Mouse (Mus musculus) lung, postnatal 14 days (tissue): ENCODE measurements around the gene Npm3.

Experiments
- DNase-seq: peaks from one replicate; pipeline ENCODE4 v3.0.0; 2021

Gene Npm3

DNA sequence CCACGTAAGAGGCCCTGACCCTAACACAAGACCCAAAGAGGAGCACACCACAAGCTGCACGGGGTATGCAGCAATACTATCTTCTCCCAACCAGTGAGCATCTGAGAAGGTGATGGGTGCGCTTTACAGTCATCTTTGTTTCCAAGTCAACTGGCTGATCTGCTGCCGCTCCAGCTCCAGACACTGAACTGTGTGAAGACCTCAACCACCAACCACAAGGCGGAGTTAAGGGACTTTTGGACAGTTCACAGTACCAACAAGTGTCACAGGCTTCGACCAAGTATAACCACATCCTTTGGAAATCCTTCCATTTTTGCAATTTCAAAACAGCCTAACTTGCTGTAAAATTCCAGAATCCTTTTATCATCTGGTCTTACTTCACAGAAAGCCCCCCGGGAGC, 2.5 kb upstream of the Npm3 start:
- no peak for DNase-seq

GRCm38 (mm10) chr19:45748691-45749242, 624 bp downstream of the Npm3 start:
- DNase-seq: no peak

DNA sequence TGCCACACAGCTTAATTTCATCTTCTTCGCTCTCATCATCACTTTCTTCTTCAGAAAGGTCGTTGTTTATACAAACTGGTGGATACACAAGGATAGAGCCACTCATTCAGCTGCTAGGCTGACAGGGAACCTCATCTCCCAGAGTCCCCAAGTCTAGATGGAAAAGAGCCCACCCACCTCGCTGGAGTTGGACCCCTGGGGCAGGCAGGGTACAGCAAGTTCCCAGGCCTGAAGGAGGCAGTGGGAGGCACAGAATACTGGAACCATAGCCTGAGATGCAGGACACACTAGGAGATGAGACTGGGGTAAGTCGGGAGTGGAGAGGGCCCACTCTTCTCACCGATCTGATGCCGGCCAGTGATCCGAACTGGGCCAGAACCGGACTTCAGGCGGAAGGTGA, 1.2 kb downstream of the Npm3 start:
- no peak for DNase-seq

GRCm38 (mm10) chr19:45747028-45747867, 2.1 kb downstream of the Npm3 start:
- peak; percentile 91 for DNase-seq

DNA sequence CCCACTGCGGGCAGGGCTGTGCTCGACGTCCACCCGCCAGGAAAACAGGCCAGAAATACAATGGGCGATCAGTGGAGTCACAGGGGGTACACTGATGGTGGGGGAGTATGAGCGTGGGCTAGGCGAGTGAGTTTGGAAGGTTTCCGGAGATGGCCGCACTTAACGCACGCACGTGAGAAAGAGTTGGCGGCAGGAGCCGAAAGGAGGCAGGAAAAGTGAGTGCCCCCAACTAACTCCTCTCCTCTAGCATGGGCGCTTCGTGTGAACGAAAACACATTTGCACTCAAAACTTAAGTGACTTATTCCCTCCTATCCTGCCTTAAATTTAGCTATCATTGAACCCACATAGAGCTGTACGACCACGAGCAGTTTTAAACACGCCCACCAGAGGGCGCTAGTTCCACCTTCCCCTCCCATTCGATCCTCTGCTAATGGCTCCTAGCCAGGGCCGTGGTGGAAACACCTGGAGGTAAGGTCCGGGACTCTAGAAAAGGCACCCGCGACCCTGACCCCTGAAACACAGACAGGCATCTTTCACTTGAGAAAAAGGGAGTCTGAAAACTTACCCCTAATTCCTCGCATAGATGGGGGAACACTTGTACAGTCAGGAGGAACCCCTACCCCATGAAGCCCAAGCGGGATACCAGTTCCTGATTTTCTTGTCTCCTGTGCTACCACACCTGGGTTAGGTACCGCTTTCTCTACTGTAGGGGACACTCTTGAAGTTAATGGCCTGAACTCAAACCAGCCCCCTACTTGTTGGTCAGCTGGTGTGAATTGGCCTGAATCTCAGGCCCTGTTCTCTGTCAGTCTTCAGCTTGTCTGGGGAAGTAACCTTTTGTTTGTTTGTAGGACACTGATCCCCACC, 3.0 kb downstream of the Npm3 start:
- DNase-seq: peak; percentile 80

DNA sequence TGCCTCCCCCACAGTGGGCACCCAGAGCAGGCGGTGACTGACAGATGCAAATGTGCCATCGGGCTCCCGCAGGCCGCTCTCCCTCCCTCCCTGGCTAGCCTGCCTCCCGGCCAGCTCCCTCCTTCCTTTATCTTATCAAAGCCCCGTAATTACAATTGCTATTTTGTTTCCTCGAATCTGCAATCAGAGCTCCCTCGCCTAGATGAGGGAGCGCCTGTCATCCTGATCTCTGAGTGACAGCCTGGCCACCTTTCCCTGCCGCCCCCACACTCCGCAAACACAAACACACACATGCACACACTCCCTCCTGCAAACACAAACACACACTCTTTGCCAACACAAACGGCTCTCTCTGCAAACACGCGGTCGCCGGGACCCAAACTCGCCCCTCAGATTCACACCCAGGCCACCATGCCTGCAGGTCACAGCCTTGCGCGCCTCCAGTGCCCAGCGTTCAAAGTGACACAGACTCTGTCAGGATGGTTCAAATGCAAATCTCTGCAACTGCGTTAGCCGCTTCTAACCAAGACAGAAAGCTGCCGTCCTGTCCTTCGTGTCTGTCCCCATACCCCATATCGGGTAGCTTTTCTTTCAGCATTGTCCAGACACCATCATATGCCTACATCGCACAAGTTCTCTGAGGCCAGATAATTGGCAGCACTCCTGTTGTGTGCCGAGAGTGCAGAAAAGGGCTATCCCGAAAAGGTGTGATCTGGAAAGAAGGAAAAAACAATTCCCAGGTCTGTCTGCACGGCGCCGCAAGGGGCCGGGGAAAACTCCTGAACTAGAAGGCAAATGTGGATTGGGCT, 3.8 kb downstream of the Npm3 start:
- no peak for DNase-seq

GRCm38 (mm10) chr19:45743619-45744018, 5.8 kb downstream of the Npm3 start:
- DNase-seq: no peak

DNA sequence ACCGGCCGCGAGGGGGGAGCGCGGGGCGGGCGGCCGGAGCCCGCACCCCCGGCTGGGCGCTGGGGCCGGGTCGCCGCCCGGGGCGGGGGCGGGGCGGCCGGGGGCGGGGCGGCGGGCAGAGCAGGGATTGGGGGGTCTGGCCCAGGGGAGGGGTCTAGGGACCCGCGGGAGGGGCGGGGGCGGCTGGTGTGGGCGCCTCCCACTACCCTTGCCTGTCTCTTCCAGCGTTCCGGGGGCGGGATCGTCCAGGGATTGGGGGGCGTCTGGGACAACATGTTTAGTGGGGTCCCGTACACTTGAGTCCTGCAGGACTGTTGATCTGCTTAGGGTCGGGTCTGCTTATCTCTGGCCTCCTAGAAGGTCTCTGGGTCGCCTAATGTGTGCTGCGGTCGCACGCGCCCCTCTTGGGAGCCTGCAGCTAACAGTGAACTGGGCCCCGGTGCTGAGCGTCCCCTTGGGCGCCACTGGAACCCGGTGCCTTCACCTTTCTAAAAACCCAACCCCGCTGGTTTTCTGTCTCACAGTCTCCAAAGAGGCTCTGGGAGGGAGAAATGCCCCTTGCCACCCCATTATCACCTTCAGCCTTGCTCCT, 6.3 kb downstream of the Npm3 start:
- no peak for DNase-seq

DNA sequence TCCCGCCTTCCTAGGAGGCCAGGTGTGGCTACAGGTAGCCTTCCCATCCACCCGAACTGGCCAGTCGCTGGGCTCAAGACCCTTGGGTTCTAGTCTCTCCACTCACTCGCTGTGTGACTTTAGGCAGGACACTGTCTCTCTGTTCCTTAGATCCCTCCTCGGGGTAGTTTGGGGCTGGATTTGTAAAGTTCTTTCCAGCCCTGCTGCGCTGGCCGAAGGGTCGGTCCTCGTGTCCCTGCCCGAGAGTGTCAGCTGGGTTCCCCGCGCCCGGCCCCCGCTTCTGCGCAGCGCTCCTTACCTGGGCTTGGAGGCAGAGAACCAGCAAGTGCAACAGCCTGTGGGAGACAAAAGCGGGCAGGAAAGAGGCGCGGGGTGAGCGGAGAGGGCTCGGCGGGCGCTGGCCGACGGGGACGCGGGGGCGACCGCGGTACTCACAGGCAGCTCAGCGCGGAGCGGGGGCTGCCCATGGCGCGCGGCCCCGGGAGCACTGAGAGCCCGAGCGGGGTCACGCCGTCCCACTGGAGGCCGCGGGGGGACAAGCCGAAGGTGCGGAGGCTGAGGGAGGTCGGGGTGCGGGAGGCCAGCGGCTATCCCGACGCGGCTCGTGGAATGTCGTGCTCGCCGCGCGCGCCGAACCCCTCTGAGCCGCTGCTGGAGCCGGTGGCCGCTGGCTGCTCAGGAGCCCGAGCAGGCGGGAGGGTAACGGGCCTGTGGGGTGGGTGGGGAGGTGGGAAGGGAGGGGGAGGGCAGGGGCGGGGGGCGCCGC, 7.0 kb downstream of the Npm3 start, which contains the start of gene Fgf8:
TSS of gene Fgf8 (minus strand) at position 698 of the 766 bp plus-strand sequence.
- no peak for DNase-seq

DNA sequence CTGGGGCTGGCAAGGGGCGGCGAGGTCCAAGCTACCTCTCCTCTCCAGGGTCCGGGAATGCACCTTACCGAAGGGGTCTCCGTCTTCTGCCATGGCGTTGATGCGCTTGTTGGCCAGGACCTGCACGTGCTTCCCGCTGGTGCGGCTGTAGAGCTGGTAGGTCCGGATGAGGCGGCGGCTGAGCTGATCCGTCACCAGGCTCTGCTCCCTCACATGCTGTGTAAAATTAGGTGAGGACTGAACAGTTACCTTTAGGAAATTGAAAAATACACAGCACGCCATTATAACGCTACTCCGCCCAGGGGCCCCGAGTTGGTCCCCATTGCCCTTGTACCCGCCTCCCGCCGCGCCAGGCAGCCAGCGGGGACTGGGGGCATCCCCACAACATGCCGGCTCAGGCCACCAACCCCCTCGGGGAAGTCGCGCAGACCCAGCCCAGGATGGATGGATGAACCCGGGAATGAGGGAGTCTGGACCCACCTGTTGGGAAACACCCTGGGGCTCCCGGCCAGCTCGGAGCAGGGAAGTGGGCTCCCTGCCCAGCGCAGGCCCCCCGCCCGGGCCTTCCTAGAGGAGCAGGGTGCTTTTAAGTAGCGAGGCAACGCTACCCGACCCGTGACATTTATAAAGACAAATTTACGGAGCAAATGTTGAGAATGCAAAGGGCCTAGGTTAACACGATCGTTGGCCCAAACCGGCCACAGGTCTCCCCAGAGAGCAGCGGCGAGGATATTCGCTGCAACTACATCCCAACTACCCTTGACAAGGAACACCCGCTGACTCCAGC, 7.8 kb downstream of the Npm3 start:
- no peak for DNase-seq

- no peak for DNase-seq
Measured at GRCm38 (mm10) chr19:45740817-45741216, 8.6 kb downstream of the Npm3 start.

DNA sequence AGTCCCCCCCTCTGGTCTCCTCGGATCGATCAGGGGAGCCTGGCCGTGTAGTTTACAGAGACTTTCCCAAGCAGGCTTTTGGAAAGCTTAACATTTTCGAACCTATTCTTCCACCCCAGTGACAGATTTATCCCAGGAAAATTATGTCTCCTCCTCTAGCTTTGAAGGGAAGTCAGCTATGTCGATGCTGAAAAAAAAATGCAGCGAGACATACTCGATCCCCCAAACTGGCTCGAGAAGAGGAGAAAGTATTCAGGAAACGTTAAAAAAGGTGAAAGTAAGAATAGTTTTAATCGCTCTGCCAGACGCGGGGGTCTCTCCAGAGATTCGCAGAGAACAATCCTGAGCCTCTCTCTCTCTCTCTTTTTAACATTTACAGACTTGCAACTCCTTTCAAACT, 9.2 kb downstream of the Npm3 start:
- DNase-seq: no peak

GRCm38 (mm10) chr19:45738521-45738920, 10.9 kb downstream of the Npm3 start:
- no peak for DNase-seq

- no peak for DNase-seq
Measured at GRCm38 (mm10) chr19:45737846-45738484, 11.4 kb downstream of the Npm3 start.

GRCm38 (mm10) chr19:45737208-45737845, 12.1 kb downstream of the Npm3 start:
- DNase-seq: no peak

DNA sequence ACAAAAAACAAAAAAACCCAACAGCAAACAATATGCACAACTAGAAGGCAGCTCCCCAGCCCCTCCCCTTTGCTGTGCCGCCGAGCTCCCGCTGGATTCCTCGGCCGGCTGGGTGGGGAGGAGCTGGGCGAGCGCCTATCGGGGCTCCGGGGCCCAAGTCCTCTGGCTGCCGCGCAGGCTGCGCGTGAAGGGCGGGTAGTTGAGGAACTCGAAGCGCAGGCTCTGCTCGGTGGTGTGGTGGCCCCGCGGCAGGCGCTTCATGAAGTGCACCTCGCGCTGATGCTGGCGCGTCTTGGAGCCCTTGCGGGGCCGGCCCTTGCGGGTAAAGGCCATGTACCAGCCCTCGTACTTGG, 12.6 kb downstream of the Npm3 start:
- peak; percentile 54 for DNase-seq

- DNase-seq: no peak
Measured at GRCm38 (mm10) chr19:45736241-45736640, 13.2 kb downstream of the Npm3 start.

DNA sequence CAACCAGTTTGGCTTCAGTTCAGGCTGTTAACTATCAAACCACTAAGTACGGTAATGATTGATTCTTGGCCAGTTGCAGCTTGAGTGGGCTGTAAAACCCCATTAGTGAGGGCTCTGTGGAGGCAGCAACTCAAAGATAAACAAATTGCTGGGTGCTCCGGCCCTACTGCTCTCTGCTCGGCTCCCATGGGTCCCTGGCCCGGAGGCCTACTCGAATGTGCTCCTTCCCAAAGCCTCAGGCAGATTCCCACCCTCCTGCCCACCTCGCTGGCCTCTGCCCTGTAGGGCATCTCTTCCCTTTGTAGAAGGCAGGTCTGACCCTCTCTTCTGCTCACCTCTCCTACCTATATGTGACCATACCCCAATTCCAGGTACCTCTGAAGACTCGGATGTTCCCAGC, 14.6 kb downstream of the Npm3 start:
- DNase-seq: no peak

- DNase-seq: no peak
Measured at GRCm38 (mm10) chr19:45734191-45734590, 15.2 kb downstream of the Npm3 start.

DNA sequence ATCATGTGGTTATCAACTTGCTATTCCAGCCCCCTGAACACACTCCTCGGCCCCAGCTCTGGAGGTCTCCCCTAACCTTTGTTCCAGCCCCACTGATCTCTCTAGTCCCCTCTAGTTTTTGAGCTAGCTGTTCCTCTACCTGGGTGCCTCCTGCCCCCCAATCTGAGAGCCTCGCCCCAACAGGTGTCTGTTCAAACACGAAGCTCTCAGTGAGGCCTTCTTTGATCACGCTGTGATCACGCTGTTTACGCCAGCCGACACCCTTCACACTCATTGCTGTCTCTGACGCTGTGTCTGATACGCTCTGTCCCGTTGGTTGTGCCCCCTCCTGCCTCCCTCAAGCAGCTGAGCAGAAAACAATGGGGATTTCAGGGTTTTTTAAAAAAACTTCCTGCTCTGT, 15.8 kb downstream of the Npm3 start:
- no peak for DNase-seq
